Mouse (Mus musculus) G1E (cell line): ENCODE data around the gene Slc22a12.

Experiments
- CTCF ChIP-seq: IDR thresholded peaks from 2 replicates; pipeline ENCODE4 v1.5.1; 2012; ENCODE audit warnings: low read depth, low read length, inconsistent platforms, mixed read lengths
- GATA1 ChIP-seq: IDR thresholded peaks from 2 replicates; pipeline ENCODE4 v1.6.1; 2012; ENCODE audit warnings: borderline replicate concordance, low read length, inconsistent platforms, mixed read lengths
- POLR2AphosphoS5 ChIP-seq: IDR thresholded peaks from 2 replicates; pipeline ENCODE4 v1.6.1; 2012; ENCODE audit warnings: low read depth, low read length, inconsistent platforms; ENCODE audit not compliant: insufficient replicate concordance
- TAL1 ChIP-seq: conservative IDR thresholded peaks from 2 replicates; pipeline ENCODE4 v1.6.1; 2012; ENCODE audit warnings: low read depth, low read length, inconsistent platforms, mixed read lengths

DNA sequence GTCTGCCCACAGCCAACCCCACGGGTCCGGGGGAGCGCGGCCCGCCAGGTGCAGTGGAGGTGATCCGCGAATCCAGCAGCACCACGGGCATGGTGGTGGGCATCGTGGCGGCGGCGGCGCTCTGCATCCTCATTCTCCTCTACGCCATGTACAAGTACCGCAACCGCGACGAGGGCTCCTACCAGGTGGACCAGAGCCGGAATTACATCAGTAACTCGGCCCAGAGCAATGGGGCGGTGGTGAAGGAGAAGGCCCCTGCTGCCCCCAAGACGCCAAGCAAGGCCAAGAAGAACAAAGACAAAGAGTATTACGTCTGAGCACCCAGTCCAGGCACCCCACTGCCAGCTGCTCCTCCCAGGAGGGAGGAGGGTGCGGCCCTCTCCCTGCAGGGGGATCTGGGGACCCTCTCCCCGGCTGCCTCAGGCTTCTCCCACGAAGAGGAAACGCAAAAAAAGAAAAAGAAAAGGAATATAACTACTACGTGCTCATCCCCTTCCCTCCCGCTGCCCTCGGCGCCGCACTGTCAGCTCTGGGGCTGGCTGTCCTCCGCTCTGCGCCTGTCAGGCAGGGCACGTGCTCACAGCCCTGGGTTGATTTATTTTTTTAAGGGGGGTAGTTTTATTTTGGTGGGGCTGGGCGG is 10.9 kb downstream of the Slc22a12 start:
- no peak for TF ChIP-seq CTCF
- no peak for TF ChIP-seq TAL1
- TF ChIP-seq GATA1 = no peak
- no peak for TF ChIP-seq POLR2AphosphoS5
